Mouse (Mus musculus) right cerebral cortex, adult 2 months (tissue): ENCODE data around the gene Ppp2r5e.
A peak's percentile ranks its signal among the peaks of the same experiment; 100 is the strongest.
"Not testable (repeated sequence)": the region's sequence is repeated elsewhere in the genome, so short reads cannot be mapped to it uniquely, and the experiment has no call there.

Source experiments
- DNase-seq, 2 experiments: peaks; one replicate each; pipeline ENCODE4 v3.0.0; 2021 to 2022; ENCODE audit warnings: low spot score in 2 of 2

The Ppp2r5e gene

DNA sequence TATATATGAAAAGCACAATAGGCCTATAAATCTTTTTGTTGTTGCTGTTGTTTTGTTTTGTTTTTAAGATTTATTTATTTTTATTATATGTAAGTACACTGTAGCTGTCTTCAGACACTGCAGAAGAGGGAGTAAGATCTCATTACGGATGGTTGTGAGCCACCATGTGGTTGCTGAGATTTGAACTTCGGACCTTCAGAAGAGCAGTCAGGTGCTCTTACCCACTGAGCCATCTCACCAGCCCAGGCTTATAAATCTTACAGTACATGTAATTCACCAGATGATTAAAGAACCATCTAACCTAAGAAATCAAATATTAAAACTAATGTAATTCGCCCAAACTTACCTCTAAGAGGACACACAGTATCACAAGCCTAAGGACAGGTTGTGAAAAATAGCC, 103.9 kb downstream of the Ppp2r5e start:
- not testable (repeated sequence) for DNase-seq

DNA sequence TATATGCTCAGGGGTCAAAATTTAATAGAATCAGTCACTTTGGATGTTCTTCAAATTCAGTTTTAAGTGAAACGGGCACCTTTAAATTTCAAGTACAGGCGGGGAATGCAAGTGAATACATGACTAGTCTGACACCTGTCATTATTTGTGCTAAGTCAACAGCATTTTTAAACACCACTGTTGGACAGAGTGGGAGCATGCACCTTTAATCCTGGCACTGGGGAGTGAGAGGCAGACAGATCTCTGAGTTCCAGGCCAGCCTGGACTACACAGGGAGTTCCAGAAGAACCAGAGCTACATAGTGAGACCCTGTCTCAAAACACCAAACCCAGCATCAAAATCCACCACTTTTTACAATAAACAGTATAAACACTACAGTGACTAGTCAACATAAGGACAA, 108.5 kb downstream of the Ppp2r5e start:
- no peak for DNase-seq

DNA sequence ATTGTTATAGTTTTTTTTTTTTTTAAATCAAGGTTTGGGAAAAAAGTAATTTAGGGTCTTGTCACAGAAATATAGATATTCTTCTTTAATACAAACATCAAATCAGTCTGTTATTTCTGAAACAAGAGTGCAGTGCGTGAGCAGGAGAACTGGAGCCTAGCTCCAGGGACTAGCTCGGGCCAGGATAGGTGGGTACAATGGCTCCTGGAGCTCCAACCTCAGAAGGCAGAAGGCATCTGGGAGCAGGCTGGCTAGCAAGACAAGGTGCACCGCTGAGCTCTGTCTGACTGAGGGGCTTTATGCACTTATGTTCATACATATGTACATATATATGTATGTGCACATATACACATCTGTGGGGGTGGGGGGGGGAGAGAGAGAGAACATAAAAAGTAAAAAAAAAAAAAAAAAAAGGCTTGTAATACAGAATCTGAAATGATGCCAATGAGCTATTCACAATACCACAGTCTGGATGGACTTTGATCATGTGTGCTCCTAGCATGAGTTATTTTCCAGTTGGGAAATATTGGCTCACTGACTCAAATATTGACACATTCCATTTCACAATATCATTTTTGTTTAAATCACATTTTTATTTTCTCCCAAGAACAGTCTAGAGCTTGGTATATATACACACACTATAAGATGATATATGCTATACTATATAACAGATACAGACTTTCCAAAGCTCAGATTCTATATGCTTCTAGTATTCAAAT, 109.3 kb downstream of the Ppp2r5e start:
- DNase-seq, result no peak

GRCm38 (mm10) chr12:75482781-75483180, 113.3 kb downstream of the Ppp2r5e start:
- DNase-seq, result no peak

GRCm38 (mm10) chr12:75482015-75482414, 114.0 kb downstream of the Ppp2r5e start:
- DNase-seq, result no peak

- DNase-seq, result no peak
Observed at GRCm38 (mm10) chr12:75480031-75480430, 116.0 kb downstream of the Ppp2r5e start.

DNA sequence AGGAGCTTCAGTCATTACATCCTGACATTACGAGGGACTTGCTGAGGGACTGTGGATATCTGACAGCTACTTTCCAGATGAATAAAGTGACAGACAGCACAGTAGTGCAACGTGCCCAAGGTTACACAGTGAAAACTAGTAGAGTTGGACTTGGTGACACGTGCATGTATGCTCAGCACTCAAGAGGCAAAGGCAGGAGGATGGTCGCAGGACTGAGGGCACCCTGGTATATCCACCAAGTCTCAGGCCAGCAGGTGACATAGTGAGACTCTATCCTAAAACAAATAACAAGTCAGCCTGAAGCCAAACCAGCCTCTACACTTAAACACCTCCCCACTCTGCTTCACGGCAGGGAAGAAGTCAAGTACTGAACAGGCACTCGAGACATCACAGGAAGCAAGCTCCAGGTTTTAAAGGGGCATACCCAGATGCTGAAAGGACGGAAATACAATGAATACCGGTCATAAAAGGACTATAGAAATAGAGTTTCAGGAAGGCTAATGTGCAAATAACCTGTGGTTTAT, 116.6 kb downstream of the Ppp2r5e start:
- no peak for DNase-seq

GRCm38 (mm10) chr12:75478596-75478995, 117.4 kb downstream of the Ppp2r5e start:
- no peak for DNase-seq

- peak; percentile 32 for DNase-seq
Observed at GRCm38 (mm10) chr12:75478117-75478516, 117.9 kb downstream of the Ppp2r5e start.

- no peak for DNase-seq
Observed at GRCm38 (mm10) chr12:75473021-75473420, 123.0 kb downstream of the Ppp2r5e start.

- no peak for DNase-seq
Observed at GRCm38 (mm10) chr12:75472107-75472506, 123.9 kb downstream of the Ppp2r5e start.

DNA sequence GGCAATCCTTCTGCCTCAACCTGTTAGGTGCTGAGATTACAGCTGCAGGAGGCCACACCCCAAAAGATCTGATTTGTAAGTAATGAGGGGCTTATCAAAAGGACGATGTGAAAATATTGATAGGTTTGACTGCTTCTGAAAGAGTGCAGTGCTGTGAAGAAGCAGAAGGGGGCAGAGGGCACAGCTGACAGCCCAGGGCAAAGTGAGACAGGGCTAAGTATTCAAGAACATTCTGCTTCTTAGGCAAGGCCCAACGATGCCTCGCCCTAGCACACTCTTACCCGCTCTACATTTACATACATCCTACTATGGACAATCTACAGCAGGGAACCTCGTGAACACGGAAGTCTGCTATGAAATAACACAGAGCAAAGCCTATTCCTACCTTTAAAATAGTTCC, 128.2 kb downstream of the Ppp2r5e start:
- no peak for DNase-seq

GRCm38 (mm10) chr12:75467127-75467526, 128.9 kb downstream of the Ppp2r5e start:
- no peak for DNase-seq

GRCm38 (mm10) chr12:75466206-75466605, 129.8 kb downstream of the Ppp2r5e start:
- no peak for DNase-seq

GRCm38 (mm10) chr12:75464016-75464769, 131.9 kb downstream of the Ppp2r5e start:
- DNase-seq, result peak in 1 of 2 experiments; percentile 40

DNA sequence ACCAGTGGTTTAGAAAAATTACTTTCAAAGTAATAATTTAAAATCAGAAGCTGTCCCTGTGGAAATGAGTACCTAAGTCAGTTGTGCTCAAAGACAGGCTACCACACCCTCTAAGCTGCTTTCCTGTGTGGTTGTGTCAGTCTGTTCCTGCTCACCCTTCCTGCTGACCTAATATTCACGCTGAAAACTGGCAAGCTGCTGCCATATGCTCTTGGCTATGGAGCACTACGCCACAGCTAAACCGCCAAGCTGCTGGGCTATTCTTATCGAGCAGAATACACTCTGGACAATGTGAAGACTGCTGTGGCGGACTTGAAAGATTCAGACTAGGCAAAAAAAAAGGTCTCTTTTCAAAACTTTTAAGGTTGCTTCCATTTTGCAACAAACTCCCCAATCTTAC, 135.5 kb downstream of the Ppp2r5e start:
- no peak for DNase-seq

GRCm38 (mm10) chr12:75459656-75460055, 136.4 kb downstream of the Ppp2r5e start:
- DNase-seq, result no peak

- no peak for DNase-seq
Observed at GRCm38 (mm10) chr12:75453441-75453840, 142.6 kb downstream of the Ppp2r5e start.

GRCm38 (mm10) chr12:75453027-75453426, 143.0 kb downstream of the Ppp2r5e start:
- no peak for DNase-seq

DNA sequence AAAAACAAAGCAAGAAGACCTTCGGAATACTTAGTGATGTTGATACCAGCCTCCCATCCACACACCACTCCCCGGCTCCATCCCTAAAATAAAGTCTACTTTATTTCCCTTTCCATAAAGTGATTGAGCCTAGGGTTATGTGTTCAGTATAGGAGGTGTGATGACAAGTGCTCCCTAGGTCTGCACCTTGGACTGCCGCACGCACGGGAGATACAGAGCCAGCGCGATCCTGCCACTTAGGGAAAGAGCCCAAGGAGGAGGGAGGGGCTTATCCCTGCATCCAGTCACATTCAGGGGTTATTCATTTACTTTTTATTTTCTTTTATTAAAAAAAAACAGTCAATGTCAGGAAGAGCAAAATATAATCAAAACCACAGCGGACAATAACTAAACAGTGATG, 145.5 kb downstream of the Ppp2r5e start:
- no peak for DNase-seq

DNA sequence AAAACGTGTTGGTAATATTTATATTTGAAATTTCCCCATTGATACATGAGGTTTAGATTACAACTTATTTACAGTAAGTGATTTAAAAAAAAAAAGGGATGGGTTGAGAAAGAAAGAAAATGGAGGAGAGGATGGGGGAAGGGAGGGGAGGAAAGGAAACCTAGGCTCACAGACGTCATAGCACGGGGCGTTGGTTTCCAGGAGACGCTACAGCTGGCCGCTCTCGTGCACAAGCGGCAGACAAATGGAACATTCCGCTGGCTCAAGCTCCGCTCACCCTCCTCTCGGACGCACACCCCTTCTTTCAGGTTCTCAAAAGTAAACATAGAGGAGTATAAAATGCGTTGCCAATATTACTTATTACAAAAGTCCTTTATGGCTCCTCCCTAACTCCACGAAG, 146.0 kb downstream of the Ppp2r5e start:
- DNase-seq, result no peak

- DNase-seq, result no peak
Observed at GRCm38 (mm10) chr12:75449475-75449966, 146.5 kb downstream of the Ppp2r5e start.

DNA sequence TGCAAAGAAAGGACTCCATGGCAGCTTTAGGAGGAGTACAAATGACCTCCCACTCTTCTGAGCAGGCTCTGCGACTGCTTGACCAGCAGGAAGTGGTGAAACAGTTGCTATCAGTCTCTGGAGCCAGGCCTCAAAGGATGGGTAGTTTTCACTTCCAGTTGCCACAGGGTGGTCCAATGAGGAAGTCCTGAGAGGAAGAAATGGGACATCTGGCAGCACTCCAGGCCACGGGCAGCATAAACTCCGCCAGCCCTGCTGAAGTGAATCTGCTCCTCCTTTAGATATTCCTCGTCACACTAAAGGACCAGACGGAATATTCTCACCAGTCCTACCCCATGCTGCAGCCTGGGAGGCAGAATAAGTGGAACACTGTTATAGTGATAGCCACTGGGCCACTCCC, 147.1 kb downstream of the Ppp2r5e start:
- DNase-seq, result no peak
